Mouse (Mus musculus) cortical plate, adult 2 months (tissue): ENCODE data around the gene Vmn1r212.

Experiments
- CTCF ChIP-seq: fragments of 200-500 bp; IDR thresholded peaks from 2 replicates; pipeline ENCODE4 v1.5.1; 2011; ENCODE audit warnings: mild to moderate bottlenecking, control low read depth, low read length; ENCODE audit not compliant: insufficient read depth; ENCODE audit errors: extremely low read depth
- POLR2A ChIP-seq: fragments of 200-500 bp; IDR thresholded peaks from 2 replicates; pipeline ENCODE4 v1.6.1; 2011; ENCODE audit warnings: mild to moderate bottlenecking, low read length, control low read depth; ENCODE audit not compliant: insufficient read depth; ENCODE audit errors: extremely low read depth

- no peak for TF ChIP-seq CTCF
- no peak for TF ChIP-seq POLR2A
Measured at GRCm38 (mm10) chr13:22884105-22884504, at the start of gene Vmn1r212.
